Mouse (Mus musculus) erythroblast, embryonic 14.5 days (primary cell): Measurements from ENCODE around the gene Crb1. TPM values are rescaled to one million over a fixed set of nuclear protein-coding genes. Genes with fewer than 3 reads are reported as not detected.

Experiments
- H3K27me3 ChIP-seq: 2 replicates; pipeline ENCODE4 v1.6.1; 2012; ENCODE audit warnings: inconsistent platforms; ENCODE audit not compliant: control insufficient read depth
- H3K36me3 ChIP-seq: 2 replicates; pipeline ENCODE4 v1.6.1; 2012; ENCODE audit warnings: mild to moderate bottlenecking, inconsistent platforms; ENCODE audit not compliant: control insufficient read depth
- H3K4me1 ChIP-seq: 2 replicates; pipeline ENCODE4 v1.6.1; 2012; ENCODE audit warnings: inconsistent platforms; ENCODE audit not compliant: control insufficient read depth
- H3K4me3 ChIP-seq: replicated peaks from 2 replicates; pipeline ENCODE3; 2012; ENCODE audit warnings: moderate library complexity, mild to moderate bottlenecking, inconsistent platforms
- H3K9me3 ChIP-seq: 2 replicates; pipeline ENCODE4 v1.6.1; 2012; ENCODE audit warnings: low read length, inconsistent platforms, mixed read lengths; ENCODE audit not compliant: control insufficient read depth
- GATA1 ChIP-seq: IDR thresholded peaks from 2 replicates; pipeline ENCODE4 v1.6.1; 2012; ENCODE audit warnings: low read length, inconsistent platforms, mixed read lengths
- TAL1 ChIP-seq: IDR thresholded peaks from 3 replicates; pipeline ENCODE4 v1.6.1; 2012; ENCODE audit warnings: low read length, inconsistent platforms, mixed read lengths
- polyA plus RNA-seq: library from polyadenylated mRNA; stranded (reverse); fragments of >175 nt; gene quantifications from 2 replicates; pipeline ENCODE4 v1.2.3, GENCODE M21; 2012

Crb1 gene
- polyA plus RNA-seq, 1 experiment: not detected

DNA sequence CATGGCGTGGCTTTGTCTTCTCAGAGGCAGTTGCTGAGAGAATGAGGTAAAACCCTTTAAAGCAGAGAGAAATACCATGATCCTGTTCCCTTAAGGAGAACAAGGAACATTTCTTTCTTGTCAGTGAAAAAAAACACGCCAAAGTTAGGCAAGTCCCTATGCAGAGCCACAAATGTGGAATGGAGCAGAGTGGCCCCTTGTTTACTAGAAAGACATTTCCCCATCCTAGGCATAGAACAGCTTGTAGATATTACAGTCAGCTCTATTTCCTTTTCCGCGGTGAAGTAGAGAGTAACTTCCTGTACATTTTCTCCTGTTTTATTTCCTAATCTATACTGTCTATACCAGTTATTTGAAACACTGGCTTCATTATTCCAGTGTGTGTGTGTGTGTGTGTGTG lies 170.6 kb downstream of the Crb1 start:
- no peak overlapping the region for H3K4me3 ChIP-seq
- H3K9me3 ChIP-seq: no peaks in the 10 kb centered on the region
- H3K27me3 ChIP-seq: no peaks in the 10 kb centered on the region
- no peaks in the 10 kb centered on the region for H3K4me1 ChIP-seq
- TF ChIP-seq GATA1: no peak
- no peak for TF ChIP-seq TAL1
- no peaks in the 10 kb centered on the region for H3K36me3 ChIP-seq

DNA sequence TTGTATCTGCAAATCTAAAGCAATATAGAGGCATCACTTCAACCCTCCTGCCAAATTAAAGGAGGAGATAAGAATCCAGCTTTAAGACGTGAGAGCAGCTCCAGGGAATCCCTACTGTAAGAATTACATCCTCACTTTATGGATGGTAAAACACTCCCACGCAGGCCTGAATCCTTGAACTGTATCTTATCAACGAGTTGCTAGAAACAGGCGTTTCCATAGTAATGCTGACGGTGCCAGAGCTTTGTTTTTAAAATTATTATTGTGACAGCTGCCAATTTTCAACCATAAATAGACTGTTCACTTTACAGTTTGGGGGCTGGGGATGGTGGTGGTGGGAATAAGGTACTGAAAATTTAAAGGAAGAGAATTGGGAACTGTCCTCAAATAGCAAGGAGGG lies 173.9 kb downstream of the Crb1 start:
- TF ChIP-seq TAL1: no peak
- no peak for TF ChIP-seq GATA1
- Histone ChIP-seq H3K36me3 (no peaks in the 10 kb centered on the region), H3K9me3 (no peaks in the 10 kb centered on the region)

DNA sequence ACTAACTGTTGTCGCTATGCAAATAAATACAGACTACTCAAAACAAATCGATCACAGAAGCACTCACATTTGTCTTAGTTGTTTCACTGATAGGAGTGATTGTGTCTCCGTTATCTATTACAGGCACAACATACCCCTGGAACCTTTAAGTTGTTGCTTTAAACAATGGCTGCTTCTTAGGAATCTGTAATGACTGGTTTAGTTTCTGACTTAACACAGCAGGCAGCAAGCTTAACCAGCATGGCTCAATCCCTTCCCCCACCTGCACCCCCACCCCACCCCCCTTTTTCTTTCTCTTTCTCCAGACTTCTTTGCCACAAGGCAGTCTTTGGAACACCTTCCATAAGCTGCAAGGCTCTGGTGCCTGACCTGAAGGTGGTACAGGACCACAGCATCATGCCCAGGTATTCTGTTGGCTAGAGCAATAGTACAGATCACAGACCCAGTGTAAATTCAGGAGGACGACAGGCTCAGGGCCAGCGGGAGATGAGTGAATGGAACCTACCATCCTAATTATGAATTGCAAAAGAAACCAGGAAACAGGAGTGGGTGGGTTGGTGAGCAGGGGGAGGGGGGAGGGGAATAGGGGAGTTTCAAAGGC lies 182.4 kb downstream of the Crb1 start:
- Histone ChIP-seq H3K4me1 (no peaks in the 10 kb centered on the region), H3K4me3 (no peak overlapping the region), H3K9me3 (no peaks in the 10 kb centered on the region), H3K27me3 (no peaks in the 10 kb centered on the region), H3K36me3 (no peaks in the 10 kb centered on the region)
- no peak for TF ChIP-seq TAL1
- TF ChIP-seq GATA1: no peak

More for the DNA sequence above, 173.9 kb downstream of the Crb1 start:
- no peaks in the 10 kb centered on the region for H3K4me1 ChIP-seq
- no peak overlapping the region for H3K4me3 ChIP-seq
- H3K27me3 ChIP-seq: no peaks in the 10 kb centered on the region

DNA sequence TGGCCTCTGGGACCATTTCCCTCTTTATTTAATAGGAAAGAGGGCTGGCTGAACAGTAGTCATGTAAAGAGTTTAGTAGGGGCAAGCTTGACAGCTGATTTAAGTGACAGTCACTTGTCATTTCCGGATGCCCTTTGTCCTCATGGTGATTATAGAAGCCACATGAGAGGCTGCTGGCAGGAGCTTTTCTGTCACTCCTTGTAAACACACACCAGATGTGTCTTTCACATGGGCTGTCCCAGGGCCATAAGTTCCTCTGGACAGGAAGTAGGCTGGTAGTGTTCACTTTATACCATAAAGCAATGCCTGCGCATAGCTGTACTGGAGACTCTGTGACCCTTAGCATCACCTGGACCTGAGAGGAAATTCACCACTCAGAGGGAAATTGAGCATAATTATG lies 182.9 kb downstream of the Crb1 start:
- H3K36me3 ChIP-seq: no peaks in the 10 kb centered on the region
- H3K9me3 ChIP-seq: no peaks in the 10 kb centered on the region
- H3K27me3 ChIP-seq: no peaks in the 10 kb centered on the region
- no peaks in the 10 kb centered on the region for H3K4me1 ChIP-seq
- H3K4me3 ChIP-seq: no peak overlapping the region
- no peak for TF ChIP-seq GATA1
- TF ChIP-seq TAL1: no peak

DNA sequence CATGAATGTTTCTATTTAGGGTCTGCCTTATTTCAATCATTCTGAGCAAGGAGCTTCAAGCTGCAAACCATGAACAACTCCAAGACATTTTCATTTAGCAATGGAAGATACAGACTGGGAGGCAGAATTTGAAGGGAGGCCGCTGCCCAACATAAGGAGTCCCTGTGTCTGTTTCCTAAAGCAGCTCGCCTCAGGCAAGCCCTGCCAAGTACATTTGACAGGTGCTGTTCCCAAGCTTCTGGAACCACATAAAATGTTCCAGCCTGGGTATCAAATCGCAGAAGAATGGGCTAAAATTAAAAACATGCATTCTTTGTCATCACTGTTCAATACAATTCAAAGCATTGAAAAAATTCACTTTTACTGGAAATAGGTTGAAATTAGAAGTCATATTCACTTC lies 184.3 kb downstream of the Crb1 start:
- H3K9me3 ChIP-seq: no peaks in the 10 kb centered on the region
- no peaks in the 10 kb centered on the region for H3K4me1 ChIP-seq
- H3K36me3 ChIP-seq: no peaks in the 10 kb centered on the region
- no peak overlapping the region for H3K4me3 ChIP-seq
- H3K27me3 ChIP-seq: no peaks in the 10 kb centered on the region
- TF ChIP-seq TAL1: no peak
- no peak for TF ChIP-seq GATA1

DNA sequence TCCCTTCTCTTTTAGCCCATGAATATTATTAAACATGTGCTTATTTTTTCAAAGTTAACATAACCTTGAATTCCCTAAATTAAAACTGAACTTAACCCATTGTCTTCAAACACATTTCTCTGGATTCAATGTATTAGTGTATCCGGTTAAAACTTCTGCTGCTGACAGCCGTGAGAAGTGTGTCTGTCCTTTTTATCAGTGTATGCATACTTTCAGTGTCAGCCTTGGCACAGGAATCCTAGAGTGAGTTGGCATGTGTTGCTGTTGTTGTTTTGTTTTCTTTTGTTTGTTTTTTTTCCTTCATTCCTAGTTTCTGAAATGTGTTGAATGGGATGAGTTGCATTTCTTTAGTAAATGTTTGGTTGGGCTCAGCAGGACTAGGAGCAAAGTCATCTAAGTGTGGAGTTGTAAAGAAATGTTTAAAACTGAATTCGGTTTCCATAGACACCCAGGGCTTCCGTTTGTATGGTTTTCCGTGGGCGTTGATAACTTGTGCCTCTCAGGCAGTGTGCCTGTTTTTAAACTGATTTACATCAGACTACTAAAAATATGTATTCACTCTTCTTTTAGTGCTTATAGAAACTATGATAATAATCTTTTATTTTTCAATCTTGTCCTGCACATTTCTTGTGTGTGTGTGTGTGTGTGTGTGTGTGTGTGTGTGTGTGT lies 196.3 kb downstream of the Crb1 start:
- H3K27me3 ChIP-seq: no peaks in the 10 kb centered on the region
- no peaks in the 10 kb centered on the region for H3K9me3 ChIP-seq
- H3K36me3 ChIP-seq: no peaks in the 10 kb centered on the region
- TF ChIP-seq TAL1 (no peak), GATA1 (no peak)
- H3K4me1 ChIP-seq: no peaks in the 10 kb centered on the region
- H3K4me3 ChIP-seq: no peak overlapping the region

DNA sequence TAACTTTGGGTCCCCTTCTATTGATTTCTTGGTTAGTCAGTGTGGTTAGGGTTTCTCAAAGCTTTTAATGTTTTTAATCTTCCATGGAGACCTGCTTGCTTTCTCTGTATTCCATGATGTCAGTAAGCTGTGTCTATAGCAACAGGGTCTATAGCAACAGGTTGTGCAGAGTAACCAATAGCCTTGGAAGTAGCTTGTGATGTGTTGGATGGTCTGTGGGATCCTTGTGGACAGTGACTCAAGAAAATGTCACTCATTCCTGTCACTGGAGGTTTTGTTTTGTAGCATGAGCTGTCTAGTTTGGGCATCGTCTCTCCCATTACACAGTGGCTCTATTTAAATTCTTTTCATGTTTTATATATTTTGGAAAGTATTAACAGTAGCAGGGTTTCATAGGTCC lies 197.2 kb downstream of the Crb1 start:
- H3K4me3 ChIP-seq: no peak overlapping the region
- TF ChIP-seq TAL1 (no peak), GATA1 (no peak)
- no peaks in the 10 kb centered on the region for H3K4me1 ChIP-seq

DNA sequence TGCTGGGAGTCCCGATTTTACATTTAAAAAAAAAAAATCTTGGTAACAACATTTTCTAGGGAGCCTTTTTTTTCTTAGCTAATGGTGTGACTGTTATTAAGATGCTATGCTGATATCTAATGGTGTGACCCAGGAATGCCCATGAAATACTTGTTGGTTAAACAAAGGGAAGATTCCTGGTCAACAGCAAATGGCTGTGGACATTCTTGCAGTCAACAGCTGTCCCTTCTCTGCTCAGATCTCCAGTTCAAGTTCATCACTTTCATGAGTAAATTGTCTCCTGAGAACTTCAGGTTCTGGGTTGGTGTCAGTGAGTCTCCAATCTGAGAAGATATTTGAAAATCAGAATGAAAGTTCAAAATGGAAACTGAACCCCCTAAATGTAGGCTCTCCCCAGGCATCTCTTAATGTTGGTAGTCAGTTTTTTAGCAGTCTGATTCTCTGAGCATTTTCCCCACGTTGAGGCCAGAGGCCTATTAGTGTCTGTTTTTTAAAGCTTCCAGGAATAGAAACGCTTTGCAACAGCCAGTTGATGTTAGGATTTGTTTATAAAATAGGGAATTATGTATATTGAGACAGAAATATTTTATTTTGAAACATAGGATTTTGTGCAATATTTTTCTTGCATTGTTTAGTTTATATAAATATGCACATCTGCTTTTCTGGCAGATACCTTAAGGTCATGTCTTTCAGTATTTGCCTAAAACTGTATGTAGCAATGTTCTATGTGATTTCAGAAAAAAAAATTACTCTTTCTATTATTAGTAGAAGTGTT lies 202.7 kb downstream of the Crb1 start:
- Histone ChIP-seq H3K4me3 (no peak overlapping the region), H3K9me3 (no peaks in the 10 kb centered on the region), H3K27me3 (no peaks in the 10 kb centered on the region), H3K4me1 (no peaks in the 10 kb centered on the region), H3K36me3 (peaks cover 8% of the 10 kb centered on the region)
- TF ChIP-seq GATA1 (no peak), TAL1 (no peak)

More for the DNA sequence above, 197.2 kb downstream of the Crb1 start:
- Histone ChIP-seq H3K36me3 (no peaks in the 10 kb centered on the region), H3K9me3 (no peaks in the 10 kb centered on the region), H3K27me3 (no peaks in the 10 kb centered on the region)

DNA sequence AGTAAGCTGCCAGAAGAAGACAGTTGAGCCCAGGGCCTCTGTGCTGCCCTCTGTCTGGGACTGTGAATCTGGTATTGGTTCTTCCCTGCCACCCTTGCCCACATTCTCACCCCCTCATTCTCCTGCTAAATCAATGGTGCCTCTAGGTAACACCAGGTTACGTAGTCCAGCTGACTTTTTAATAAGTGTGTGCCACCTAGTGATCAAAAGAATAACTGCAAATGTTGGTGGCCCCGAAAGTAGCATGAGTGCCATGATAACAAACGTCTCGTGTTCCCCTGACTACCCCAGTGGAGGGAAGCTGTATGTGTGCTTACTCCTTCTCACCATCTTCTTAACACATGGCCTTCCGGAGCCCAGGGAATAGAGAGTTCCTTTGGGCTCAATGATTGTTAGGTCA lies 214.1 kb downstream of the Crb1 start:
- no peaks in the 10 kb centered on the region for H3K27me3 ChIP-seq
- H3K9me3 ChIP-seq: no peaks in the 10 kb centered on the region
- TF ChIP-seq TAL1 (no peak), GATA1 (no peak)
- H3K4me1 ChIP-seq: no peaks in the 10 kb centered on the region
- no peak overlapping the region for H3K4me3 ChIP-seq
- H3K36me3 ChIP-seq: no peaks in the 10 kb centered on the region; the same call in 1 of the 2 replicates
